Mouse (Mus musculus): ENCODE data around the gene Pole3. TPM values are rescaled to one million over a fixed set of nuclear protein-coding genes. Genes with fewer than 3 reads are reported as not detected.

Gene Pole3
- 89.5 and 90.2 TPM in 2 replicates for polyA plus RNA-seq (2015; fragmentation: Nextera tagmentation; extraction: Ambion mirVana)

- H3K4me2 ChIP-seq = peak within 1 kb of the TSS; percentile 87
- no peaks in the 10 kb centered on the region for H3K27me3 ChIP-seq
- no peaks in the 10 kb centered on the region for H3K9me3 ChIP-seq
- peak within 1 kb of the TSS; percentile 98 for H3K27ac ChIP-seq
- H3K36me3 ChIP-seq = peaks cover 21% of the 10 kb centered on the region
- H3K4me1 ChIP-seq = peaks cover 14% of the 10 kb centered on the region
- under 1% methylated on average over 59 of the region's 59 CpGs for WGBS
- H3K9ac ChIP-seq = peak within 1 kb of the TSS; percentile 71
- peak within 1 kb of the TSS; percentile 73 for H3K4me3 ChIP-seq
- peak; percentile 98 for ATAC-seq (ENCODE audit: borderline replicate concordance, extremely low read depth, low FRiP score, low TSS enrichment)
These were observed at the start of gene Pole3, which contains the start of gene 4933430I17Rik for GRCm38 (mm10) chr4:62524651-62525488. Gene Pole3 (minus strand): TSS chr4:62525068. Gene 4933430I17Rik (plus strand): TSS chr4:62525369.

GRCm38 (mm10) chr4:62570029-62570428 lies 45.2 kb upstream of the Pole3 start:
- Histone ChIP-seq H3K4me2 (no peak overlapping the region), H3K9ac (no peak overlapping the region)
- 52% methylated on average over 5 of the region's 5 CpGs for WGBS

GRCm38 (mm10) chr4:62569603-62570002 lies 44.7 kb upstream of the Pole3 start:
- Histone ChIP-seq H3K27ac (peak overlapping the region; percentile 51; the same call in 1 of the 2 replicates), H3K4me2 (no peak overlapping the region)
- ATAC-seq (ENCODE audit: borderline replicate concordance, extremely low read depth, low FRiP score, low TSS enrichment) = no peak

More at GRCm38 (mm10) chr4:62570029-62570428, 45.2 kb upstream of the Pole3 start:
- H3K4me3 ChIP-seq = no peak overlapping the region
- no peak for ATAC-seq (ENCODE audit: borderline replicate concordance, extremely low read depth, low FRiP score, low TSS enrichment)
- no peaks in the 10 kb centered on the region for H3K9me3 ChIP-seq
- peak overlapping the region; percentile 51; the same call in 1 of the 2 replicates for H3K27ac ChIP-seq
- H3K4me1 ChIP-seq = peaks cover 20% of the 10 kb centered on the region
- H3K27me3 ChIP-seq = no peaks in the 10 kb centered on the region
- H3K36me3 ChIP-seq = no peaks in the 10 kb centered on the region

GRCm38 (mm10) chr4:62568359-62568758 lies 43.5 kb upstream of the Pole3 start:
- WGBS = 69% methylated on average over 1 of the region's 1 CpGs
- no peaks in the 10 kb centered on the region for H3K36me3 ChIP-seq
- no peak overlapping the region for H3K4me2 ChIP-seq
- no peaks in the 10 kb centered on the region for H3K27me3 ChIP-seq
- no peak overlapping the region for H3K27ac ChIP-seq
- no peak overlapping the region for H3K4me3 ChIP-seq
- H3K9me3 ChIP-seq = no peaks in the 10 kb centered on the region
- ATAC-seq (ENCODE audit: borderline replicate concordance, extremely low read depth, low FRiP score, low TSS enrichment) = no peak
- no peak overlapping the region for H3K9ac ChIP-seq
- peaks cover 20% of the 10 kb centered on the region for H3K4me1 ChIP-seq

More at GRCm38 (mm10) chr4:62569603-62570002, 44.7 kb upstream of the Pole3 start:
- Histone ChIP-seq H3K27me3 (no peaks in the 10 kb centered on the region), H3K4me1 (peaks cover 20% of the 10 kb centered on the region), H3K9ac (no peak overlapping the region), H3K36me3 (no peaks in the 10 kb centered on the region), H3K4me3 (no peak overlapping the region), H3K9me3 (no peaks in the 10 kb centered on the region)
- WGBS = 67% methylated on average over 5 of the region's 5 CpGs

- no peak overlapping the region for H3K27ac ChIP-seq
- no peaks in the 10 kb centered on the region for H3K27me3 ChIP-seq
- H3K36me3 ChIP-seq = no peaks in the 10 kb centered on the region
- no peak for ATAC-seq (ENCODE audit: borderline replicate concordance, extremely low read depth, low FRiP score, low TSS enrichment)
- H3K4me1 ChIP-seq = peaks cover 20% of the 10 kb centered on the region
- H3K4me2 ChIP-seq = no peak overlapping the region
- no peak overlapping the region for H3K4me3 ChIP-seq
- 73% methylated on average over 6 of the region's 6 CpGs for WGBS
- no peaks in the 10 kb centered on the region for H3K9me3 ChIP-seq
- no peak overlapping the region for H3K9ac ChIP-seq
These were observed 42.8 kb upstream of the Pole3 start for GRCm38 (mm10) chr4:62567696-62568095.

- no peak overlapping the region for H3K4me3 ChIP-seq
- H3K9me3 ChIP-seq = no peaks in the 10 kb centered on the region
- no peaks in the 10 kb centered on the region for H3K36me3 ChIP-seq
- no peak overlapping the region for H3K9ac ChIP-seq
- peaks cover 19% of the 10 kb centered on the region for H3K4me1 ChIP-seq
- H3K4me2 ChIP-seq = no peak overlapping the region
- WGBS = 58% methylated on average over 4 of the region's 4 CpGs
- H3K27me3 ChIP-seq = no peaks in the 10 kb centered on the region
- no peak overlapping the region for H3K27ac ChIP-seq
- peak; percentile 62; the same call in 1 of the 2 replicates for ATAC-seq (ENCODE audit: borderline replicate concordance, extremely low read depth, low FRiP score, low TSS enrichment)
These were observed 41.7 kb upstream of the Pole3 start for GRCm38 (mm10) chr4:62566530-62566929.

GRCm38 (mm10) chr4:62562006-62562405 lies 37.1 kb upstream of the Pole3 start:
- Histone ChIP-seq H3K4me2 (no peak overlapping the region), H3K9ac (no peak overlapping the region), H3K27me3 (no peaks in the 10 kb centered on the region), H3K4me3 (no peak overlapping the region), H3K9me3 (no peaks in the 10 kb centered on the region), H3K36me3 (no peaks in the 10 kb centered on the region), H3K27ac (no peak overlapping the region), H3K4me1 (peaks cover 5% of the 10 kb centered on the region)
- WGBS = 68% methylated on average over 4 of the region's 4 CpGs
- ATAC-seq (ENCODE audit: borderline replicate concordance, extremely low read depth, low FRiP score, low TSS enrichment) = no peak

- Histone ChIP-seq H3K9ac (no peak overlapping the region), H3K4me1 (peaks cover 4% of the 10 kb centered on the region), H3K27me3 (no peaks in the 10 kb centered on the region), H3K4me3 (no peak overlapping the region), H3K36me3 (no peaks in the 10 kb centered on the region), H3K27ac (no peak overlapping the region), H3K4me2 (no peak overlapping the region), H3K9me3 (no peaks in the 10 kb centered on the region)
- 42% methylated on average over 3 of the region's 3 CpGs for WGBS
- ATAC-seq (ENCODE audit: borderline replicate concordance, extremely low read depth, low FRiP score, low TSS enrichment) = no peak
These were observed 36.7 kb upstream of the Pole3 start for GRCm38 (mm10) chr4:62561630-62562001.

GRCm38 (mm10) chr4:62560963-62561629 lies 36.2 kb upstream of the Pole3 start:
- Histone ChIP-seq H3K27me3 (no peaks in the 10 kb centered on the region), H3K4me1 (no peaks in the 10 kb centered on the region; the same call in 1 of the 2 replicates), H3K9ac (no peak overlapping the region), H3K27ac (no peak overlapping the region), H3K9me3 (no peaks in the 10 kb centered on the region), H3K4me3 (no peak overlapping the region), H3K4me2 (no peak overlapping the region), H3K36me3 (no peaks in the 10 kb centered on the region)
- 21% methylated on average over 4 of the region's 4 CpGs for WGBS
- peak; percentile 58; the same call in 1 of the 2 replicates for ATAC-seq (ENCODE audit: borderline replicate concordance, extremely low read depth, low FRiP score, low TSS enrichment)

GRCm38 (mm10) chr4:62559797-62560329 lies 35.0 kb upstream of the Pole3 start, which contains the start of gene Rgs3:
Gene Rgs3 (plus strand): TSS chr4:62559847.
- H3K9me3 ChIP-seq = no peaks in the 10 kb centered on the region

GRCm38 (mm10) chr4:62557436-62557835 lies 32.6 kb upstream of the Pole3 start:
- H3K27ac ChIP-seq = no peak overlapping the region
- H3K4me2 ChIP-seq = no peak overlapping the region
- H3K36me3 ChIP-seq = no peaks in the 10 kb centered on the region
- H3K9ac ChIP-seq = no peak overlapping the region
- ATAC-seq (ENCODE audit: borderline replicate concordance, extremely low read depth, low FRiP score, low TSS enrichment) = no peak
- H3K9me3 ChIP-seq = no peaks in the 10 kb centered on the region
- H3K27me3 ChIP-seq = no peaks in the 10 kb centered on the region
- H3K4me1 ChIP-seq = no peaks in the 10 kb centered on the region
- no peak overlapping the region for H3K4me3 ChIP-seq
- WGBS = 53% methylated on average over 3 of the region's 3 CpGs

More at GRCm38 (mm10) chr4:62559797-62560329, 35.0 kb upstream of the Pole3 start, which contains the start of gene Rgs3:
- no peak within 1 kb of the TSS for H3K9ac ChIP-seq
- no peaks in the 10 kb centered on the region for H3K36me3 ChIP-seq
- H3K4me1 ChIP-seq = no peaks in the 10 kb centered on the region
- H3K4me2 ChIP-seq = no peak within 1 kb of the TSS
- no peak within 1 kb of the TSS for H3K4me3 ChIP-seq
- WGBS = 37% methylated on average over 6 of the region's 6 CpGs
- no peak within 1 kb of the TSS for H3K27ac ChIP-seq
- no peak for ATAC-seq (ENCODE audit: borderline replicate concordance, extremely low read depth, low FRiP score, low TSS enrichment)
- no peaks in the 10 kb centered on the region for H3K27me3 ChIP-seq
